Mouse (Mus musculus): ENCODE measurements around the gene Catsperg1. TPM values are rescaled to one million over a fixed set of nuclear protein-coding genes. Genes with fewer than 3 reads are reported as not detected.

Gene Catsperg1
- total RNA-seq, 1 experiment from 2014 or later: 0.79 TPM

DNA sequence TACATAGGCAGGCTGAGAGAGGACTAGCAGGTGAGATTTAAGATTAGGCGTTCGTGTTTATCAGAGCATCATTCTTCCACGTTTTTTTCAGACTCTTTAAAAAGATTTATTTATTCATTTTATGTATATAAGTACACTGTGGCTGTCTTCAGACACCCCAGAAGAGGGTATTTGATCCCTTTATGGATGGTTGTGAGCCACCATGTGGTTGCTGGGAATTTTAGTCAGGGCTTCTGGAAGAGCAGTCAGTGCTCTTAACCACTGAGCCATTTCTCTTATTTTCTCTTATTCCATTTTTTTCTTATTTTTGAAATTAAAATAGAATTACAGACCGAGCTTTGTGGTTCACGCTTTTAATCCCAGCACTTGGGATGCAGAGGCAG lies 33.0 kb downstream of the Catsperg1 start:
- no peak for ATAC-seq (replicated peaks in 1 of 2; ENCODE audit: insufficient read depth in 1 of 2, low FRiP score in 2 of 2, low TSS enrichment in 1 of 2, low read depth in 1 of 2, poor library complexity in 2 of 2, severe bottlenecking in 2 of 2)

DNA sequence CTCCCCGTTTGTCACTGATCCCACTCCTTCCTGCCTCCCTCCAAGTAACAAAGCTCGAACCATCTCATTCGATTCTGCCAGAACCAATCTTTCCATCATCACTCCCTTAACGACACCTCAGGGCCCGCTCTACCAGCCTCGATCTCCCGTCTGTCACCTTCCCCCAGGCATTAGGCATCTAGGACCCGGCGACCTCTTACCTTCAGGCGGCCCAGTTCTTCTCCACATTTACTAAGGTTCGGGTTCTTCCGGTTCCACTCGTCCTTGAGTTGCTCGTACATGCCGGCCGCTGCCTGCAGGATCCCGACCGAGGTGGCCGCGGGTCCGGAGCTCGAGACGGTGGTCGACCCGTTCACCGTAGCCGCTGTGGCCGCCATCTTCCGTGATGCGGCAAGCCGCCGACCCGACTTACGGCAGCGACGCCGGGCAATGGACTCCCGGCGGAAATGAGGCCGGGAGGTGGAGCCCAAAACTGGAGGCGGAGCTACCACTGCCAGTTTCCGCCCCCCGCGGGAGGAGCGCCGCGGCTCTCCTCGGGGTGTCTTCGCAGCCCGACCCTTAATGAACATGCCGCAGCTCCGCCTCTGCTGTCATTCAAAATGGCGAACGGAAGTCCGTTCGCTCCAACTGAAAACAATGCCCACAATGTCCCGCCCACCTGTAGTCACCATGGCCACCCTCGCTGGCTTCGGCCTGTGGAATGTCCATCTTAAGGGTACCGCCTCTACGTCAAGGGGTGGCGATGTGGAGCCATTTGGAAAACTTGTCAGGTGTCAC lies 33.6 kb downstream of the Catsperg1 start, which contains the start of gene Psmd8:
Gene Psmd8 (minus strand): TSS at position 625 of the 777 bp plus-strand sequence.
- peak; percentile 96 to 97 for ATAC-seq (replicated peaks in 1 of 2; ENCODE audit: insufficient read depth in 1 of 2, low FRiP score in 2 of 2, low TSS enrichment in 1 of 2, low read depth in 1 of 2, poor library complexity in 2 of 2, severe bottlenecking in 2 of 2)

GRCm38 (mm10) chr7:29179323-29179722 lies 34.5 kb downstream of the Catsperg1 start:
- ATAC-seq (replicated peaks in 1 of 2; ENCODE audit: insufficient read depth in 1 of 2, low FRiP score in 2 of 2, low TSS enrichment in 1 of 2, low read depth in 1 of 2, poor library complexity in 2 of 2, severe bottlenecking in 2 of 2): no peak; a peak in 1 of 4 replicates

DNA sequence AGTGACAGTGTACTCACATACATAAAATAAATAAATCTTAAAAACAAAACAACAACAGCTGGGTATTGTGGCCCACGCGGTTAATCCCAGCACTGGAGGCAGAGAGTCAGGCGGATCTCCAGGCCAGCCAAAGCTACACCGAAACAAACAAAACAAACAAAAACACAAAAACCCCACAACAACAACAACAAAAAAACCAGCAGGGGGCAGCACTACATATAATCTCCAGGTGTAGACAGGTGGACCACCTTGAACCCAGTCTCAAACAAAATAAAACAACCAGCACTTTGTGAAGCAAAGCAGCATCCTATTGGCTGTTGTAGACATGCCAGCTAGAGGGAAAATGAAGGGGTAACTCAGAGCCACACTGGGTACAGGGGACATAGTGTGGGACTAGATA lies 35.7 kb downstream of the Catsperg1 start:
- ATAC-seq (replicated peaks in 1 of 2; ENCODE audit: insufficient read depth in 1 of 2, low FRiP score in 2 of 2, low TSS enrichment in 1 of 2, low read depth in 1 of 2, poor library complexity in 2 of 2, severe bottlenecking in 2 of 2): no peak

GRCm38 (mm10) chr7:29172390-29173016 lies 41.3 kb downstream of the Catsperg1 start:
- ATAC-seq (replicated peaks in 1 of 2; ENCODE audit: insufficient read depth in 1 of 2, low FRiP score in 2 of 2, low TSS enrichment in 1 of 2, low read depth in 1 of 2, poor library complexity in 2 of 2, severe bottlenecking in 2 of 2): no peak

- ATAC-seq (replicated peaks in 1 of 2; ENCODE audit: insufficient read depth in 1 of 2, low FRiP score in 2 of 2, low TSS enrichment in 1 of 2, low read depth in 1 of 2, poor library complexity in 2 of 2, severe bottlenecking in 2 of 2): no peak
Observed at GRCm38 (mm10) chr7:29171562-29172097, 42.2 kb downstream of the Catsperg1 start.

DNA sequence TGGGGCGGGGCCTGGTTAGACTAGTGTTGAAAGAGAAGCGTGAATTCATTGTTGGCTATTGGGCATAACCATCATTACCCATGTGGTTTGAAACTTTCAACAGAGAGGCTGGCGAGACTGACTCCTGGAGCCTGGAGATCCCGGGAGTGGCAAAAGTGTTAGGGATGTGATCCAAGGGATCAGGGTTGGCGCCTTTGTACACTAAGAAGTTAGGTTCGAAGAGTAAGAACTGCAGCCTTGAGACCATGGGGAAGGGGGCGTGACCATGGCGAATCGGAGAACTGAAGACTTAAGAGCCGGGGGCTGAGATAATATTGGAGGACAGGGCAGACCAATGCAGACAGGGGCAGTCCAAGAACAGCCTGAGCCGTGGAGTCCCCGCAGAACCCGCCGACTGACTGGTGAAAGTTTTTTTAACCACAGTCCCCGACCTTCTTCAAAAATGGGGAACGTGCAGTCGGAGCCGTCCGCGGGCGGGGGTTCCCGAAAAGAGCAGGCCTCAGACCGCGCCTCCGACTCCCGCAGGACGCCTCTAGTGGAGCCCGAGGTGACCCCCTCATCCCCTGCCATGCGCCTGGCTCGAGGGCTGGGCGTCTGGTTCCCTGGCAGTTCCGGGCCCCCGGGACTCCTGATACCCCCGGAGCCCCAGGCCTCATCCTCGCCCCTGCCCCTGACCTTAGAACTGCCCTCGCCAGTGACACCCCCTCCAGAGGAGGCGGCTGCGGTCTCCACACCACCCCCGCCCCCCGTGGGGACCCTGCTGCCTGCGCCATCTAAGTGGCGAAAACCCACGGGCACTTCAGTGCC lies 42.9 kb downstream of the Catsperg1 start:
- ATAC-seq (replicated peaks in 1 of 2; ENCODE audit: insufficient read depth in 1 of 2, low FRiP score in 2 of 2, low TSS enrichment in 1 of 2, low read depth in 1 of 2, poor library complexity in 2 of 2, severe bottlenecking in 2 of 2): peak; percentile 37 to 39; a peak in 3 of 4 replicates

DNA sequence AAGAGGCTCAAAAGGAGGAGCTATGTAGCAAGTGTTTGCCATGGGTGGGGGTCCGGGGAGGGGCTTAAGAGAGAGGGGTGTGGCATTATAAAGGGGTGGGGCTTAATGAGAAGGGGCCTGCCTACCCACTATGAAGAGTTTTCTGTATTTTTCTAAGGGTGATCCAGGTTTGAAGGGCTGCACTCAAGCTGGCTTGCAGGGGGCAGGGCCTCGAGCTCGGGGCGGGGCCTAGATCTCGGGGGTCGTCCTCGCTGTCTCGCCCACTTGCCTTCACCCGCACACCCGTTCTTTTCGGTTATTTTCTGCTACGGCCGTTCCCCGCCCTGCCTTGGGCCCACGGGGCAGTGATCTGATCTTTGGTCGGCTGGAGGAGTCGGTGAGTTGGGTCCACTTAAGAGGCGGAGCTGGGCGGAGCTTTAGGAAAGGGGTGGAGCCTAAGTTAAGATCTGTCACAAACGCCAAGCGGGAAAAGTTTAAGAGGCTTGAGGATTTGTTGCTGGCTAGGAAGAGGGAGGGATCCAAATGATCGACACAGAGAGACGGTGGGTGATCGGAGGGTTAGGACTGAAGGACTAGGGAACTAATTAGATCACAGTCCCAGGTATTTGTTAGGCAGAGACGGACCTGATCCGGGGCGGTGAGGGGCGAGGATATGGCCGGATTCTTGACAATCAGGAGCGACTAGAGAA lies 43.6 kb downstream of the Catsperg1 start, which contains the start of the genes Ggn and Spred3:
Gene Ggn (plus strand): TSS at position 145 of the 689 bp plus-strand sequence.
Gene Spred3 (minus strand): TSS at position 346 of the 689 bp plus-strand sequence.
- peak; percentile 57 to 60 for ATAC-seq (replicated peaks in 1 of 2; ENCODE audit: insufficient read depth in 1 of 2, low FRiP score in 2 of 2, low TSS enrichment in 1 of 2, low read depth in 1 of 2, poor library complexity in 2 of 2, severe bottlenecking in 2 of 2)

DNA sequence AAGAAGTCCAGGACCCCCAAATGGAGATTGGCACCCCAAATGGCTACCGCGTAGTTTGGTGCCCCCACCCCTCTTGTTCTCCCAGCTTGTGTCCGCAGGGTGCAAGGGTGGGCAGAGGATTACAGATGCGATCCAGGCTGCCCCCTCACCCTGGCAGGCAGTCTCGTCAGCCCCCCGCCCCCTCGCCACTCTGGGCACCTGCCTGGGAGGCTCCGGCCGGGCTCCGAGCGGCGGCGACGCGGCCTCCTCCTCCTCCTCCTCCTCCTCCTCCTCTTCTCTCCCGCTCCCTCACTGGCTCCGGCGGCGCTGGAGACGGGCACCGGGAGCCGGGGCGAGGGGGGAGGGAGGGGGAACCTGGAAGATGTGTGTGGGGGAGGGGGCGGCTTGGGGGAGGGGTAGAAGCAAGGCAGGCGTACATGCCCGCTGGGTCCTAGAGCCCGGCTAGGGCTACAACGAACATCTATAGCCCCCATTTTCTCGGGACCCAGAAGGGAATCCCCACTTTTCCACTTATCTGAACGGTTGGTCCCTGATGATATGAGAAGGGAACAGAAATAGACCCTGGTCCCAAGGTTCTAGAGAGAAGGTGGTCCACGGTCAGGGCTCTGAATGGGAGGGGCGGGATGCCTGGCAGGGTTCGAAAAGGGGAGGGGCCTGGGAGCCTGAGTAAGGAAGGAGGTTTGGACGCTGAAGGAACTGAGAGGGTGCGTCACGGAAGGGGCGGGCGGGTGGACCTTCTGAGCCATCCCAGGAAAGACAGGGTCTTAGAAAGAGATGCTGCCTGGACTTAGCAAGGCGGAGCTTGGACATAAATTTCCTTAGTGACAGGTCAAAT lies 44.4 kb downstream of the Catsperg1 start:
- ATAC-seq (replicated peaks in 1 of 2; ENCODE audit: insufficient read depth in 1 of 2, low FRiP score in 2 of 2, low TSS enrichment in 1 of 2, low read depth in 1 of 2, poor library complexity in 2 of 2, severe bottlenecking in 2 of 2): peak; percentile 55 to 68

DNA sequence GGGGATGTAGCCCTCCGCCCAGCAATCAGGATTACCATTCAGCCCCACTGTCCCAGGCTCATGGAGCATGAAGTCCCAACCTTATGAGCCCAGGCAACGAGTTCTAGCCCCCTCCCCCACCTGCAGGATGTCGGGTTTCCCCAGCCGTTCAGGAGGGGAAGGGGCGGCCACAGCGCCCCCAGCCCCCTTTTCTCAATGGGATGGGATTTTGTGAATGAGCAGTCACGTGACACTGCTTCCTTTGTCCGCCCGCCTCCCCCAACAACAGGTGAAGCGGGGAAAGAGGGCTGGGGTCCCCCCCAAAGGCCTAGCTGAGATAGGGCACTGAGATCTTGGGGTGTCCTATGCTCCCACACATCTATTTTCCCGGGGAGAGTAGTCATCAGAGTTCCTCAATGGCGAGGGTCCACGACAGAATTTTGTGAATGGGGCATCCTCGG lies 45.0 kb downstream of the Catsperg1 start:
- ATAC-seq (replicated peaks in 1 of 2; ENCODE audit: insufficient read depth in 1 of 2, low FRiP score in 2 of 2, low TSS enrichment in 1 of 2, low read depth in 1 of 2, poor library complexity in 2 of 2, severe bottlenecking in 2 of 2): no peak

GRCm38 (mm10) chr7:29168121-29168695 lies 45.6 kb downstream of the Catsperg1 start:
- no peak for ATAC-seq (replicated peaks in 1 of 2; ENCODE audit: insufficient read depth in 1 of 2, low FRiP score in 2 of 2, low TSS enrichment in 1 of 2, low read depth in 1 of 2, poor library complexity in 2 of 2, severe bottlenecking in 2 of 2)

- no peak for ATAC-seq (replicated peaks in 1 of 2; ENCODE audit: insufficient read depth in 1 of 2, low FRiP score in 2 of 2, low TSS enrichment in 1 of 2, low read depth in 1 of 2, poor library complexity in 2 of 2, severe bottlenecking in 2 of 2)
Observed at GRCm38 (mm10) chr7:29167656-29168055, 46.2 kb downstream of the Catsperg1 start.

DNA sequence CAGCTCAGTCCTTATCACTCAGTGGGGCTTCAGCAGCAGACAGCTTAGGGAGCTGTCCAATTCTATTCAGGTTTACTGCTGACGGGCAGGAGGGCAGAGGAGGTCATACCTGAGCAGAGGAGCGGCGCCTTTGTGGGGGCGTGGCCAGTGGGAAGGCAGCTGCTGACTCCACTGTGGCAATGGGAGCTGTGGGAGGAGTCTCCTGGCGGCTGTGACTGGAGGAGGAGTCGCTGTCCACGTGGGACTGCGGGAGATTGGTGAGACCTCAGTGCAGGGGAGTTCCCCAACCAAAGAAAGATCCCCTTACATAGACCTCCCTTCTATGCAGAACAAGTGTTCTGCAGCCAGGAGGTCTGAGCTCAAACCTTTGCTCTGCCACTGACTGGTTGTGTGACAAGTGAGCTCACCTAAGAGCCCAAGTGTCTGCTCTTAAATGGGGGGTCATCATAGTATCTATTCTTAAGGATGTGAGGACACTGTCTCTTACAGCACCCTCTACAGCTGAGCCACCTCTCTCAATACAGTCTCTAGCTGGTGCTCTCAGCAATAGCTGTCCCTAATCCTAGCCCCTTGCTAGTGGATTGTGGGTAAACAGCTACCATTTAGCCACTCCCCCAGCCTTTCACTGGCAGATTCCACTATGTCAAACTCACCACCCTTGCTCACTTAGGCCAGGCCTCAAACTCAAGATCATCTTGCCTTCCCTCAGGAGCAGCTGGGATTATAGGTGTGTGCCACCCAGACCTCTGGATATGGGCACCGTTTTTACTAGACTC lies 50.9 kb downstream of the Catsperg1 start:
- ATAC-seq (replicated peaks in 1 of 2; ENCODE audit: insufficient read depth in 1 of 2, low FRiP score in 2 of 2, low TSS enrichment in 1 of 2, low read depth in 1 of 2, poor library complexity in 2 of 2, severe bottlenecking in 2 of 2): peak; percentile 86 to 89

GRCm38 (mm10) chr7:29162294-29162693 lies 51.5 kb downstream of the Catsperg1 start:
- no peak for ATAC-seq (replicated peaks in 1 of 2; ENCODE audit: insufficient read depth in 1 of 2, low FRiP score in 2 of 2, low TSS enrichment in 1 of 2, low read depth in 1 of 2, poor library complexity in 2 of 2, severe bottlenecking in 2 of 2)

DNA sequence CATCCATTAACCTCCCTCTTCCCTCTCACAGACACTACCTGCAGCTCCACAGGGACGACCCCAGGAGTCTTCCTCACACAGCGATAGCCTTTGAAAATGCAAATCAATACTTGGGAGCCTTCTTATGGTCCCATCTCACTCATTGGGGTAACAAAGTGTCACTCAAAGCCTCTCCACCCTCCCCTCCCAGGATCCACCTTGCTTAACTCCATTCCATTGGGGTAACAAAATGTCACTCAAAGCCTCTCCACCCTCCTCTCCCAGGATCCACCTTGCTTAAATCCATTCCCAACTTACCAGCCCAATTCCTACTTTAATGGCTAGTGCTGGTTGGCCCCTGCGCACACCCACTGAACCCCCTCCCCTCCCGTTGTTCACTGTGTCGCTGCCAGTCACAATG lies 55.6 kb downstream of the Catsperg1 start:
- ATAC-seq (replicated peaks in 1 of 2; ENCODE audit: insufficient read depth in 1 of 2, low FRiP score in 2 of 2, low TSS enrichment in 1 of 2, low read depth in 1 of 2, poor library complexity in 2 of 2, severe bottlenecking in 2 of 2): no peak

Measured in hematopoietic stem cell, adult 5-6 weeks (primary cell).